Mouse (Mus musculus) bone marrow, adult 2 months (tissue): ENCODE measurements around the gene Cadm4. TPM values are rescaled to one million over a fixed set of nuclear protein-coding genes. Genes with fewer than 3 reads are reported as not detected.

Experiments
- H3K27ac ChIP-seq: fragments of 200-500 bp; 2 replicates; pipeline ENCODE4 v1.5.1; 2012; ENCODE audit warnings: low read depth, mild to moderate bottlenecking, control low read depth, inconsistent platforms, low read length; ENCODE audit not compliant: control insufficient read depth, poor library complexity, insufficient read depth
- H3K4me1 ChIP-seq: fragments of 200-500 bp; 2 replicates; pipeline ENCODE4 v1.6.1; 2011; ENCODE audit warnings: low read length; ENCODE audit not compliant: control insufficient read depth, insufficient read depth
- H3K4me3 ChIP-seq: fragments of 200-500 bp; replicated peaks from 2 replicates; pipeline ENCODE3; 2011; ENCODE audit warnings: mild to moderate bottlenecking, low read depth, low read length, control low read depth; ENCODE audit not compliant: control insufficient read depth
- CTCF ChIP-seq: fragments of 200-500 bp; IDR thresholded peaks from 2 replicates; pipeline ENCODE4 v1.5.1; 2011; ENCODE audit warnings: low read length, control low read depth; ENCODE audit not compliant: control insufficient read depth, insufficient read depth
- POLR2A ChIP-seq: fragments of 200-500 bp; IDR thresholded peaks from 2 replicates; pipeline ENCODE4 v1.6.1; 2011; ENCODE audit warnings: low read depth, mild to moderate bottlenecking, control low read depth, low read length, borderline replicate concordance; ENCODE audit not compliant: control insufficient read depth
- WGBS: fragments of 180-500 bp; shearing (Covaris S2); methylation state at CpG from one replicate; pipeline ENCODE4 v1.1.7; 2018; 5-methylcytosine and 5-hydroxymethylcytosine counted together
- polyA plus RNA-seq: library from polyadenylated mRNA; stranded (reverse); fragments of >200 nt; gene quantifications from 2 replicates; pipeline ENCODE4 v1.2.4, GENCODE M21; 2011; ENCODE audit warnings: low replicate concordance; ENCODE audit not compliant: missing spikeins, insufficient read depth, insufficient read length

Cadm4 gene
- polyA plus RNA-seq, 1 experiment, result 1.4 TPM

- 77% methylated on average over 7 of the region's 7 CpGs for WGBS
- Histone ChIP-seq H3K4me3 (no peak overlapping the region), H3K4me1 (peaks cover 34% of the 10 kb centered on the region), H3K27ac (no peak overlapping the region)
- TF ChIP-seq POLR2A (no peak), CTCF (peak; percentile 24; the same call in 1 of the 2 replicates)
These were observed 35.0 kb upstream of the Cadm4 start for GRCm38 (mm10) chr7:24446697-24447340.

GRCm38 (mm10) chr7:24448782-24449517 lies 32.9 kb upstream of the Cadm4 start:
- H3K4me3 ChIP-seq, result no peak overlapping the region
- H3K4me1 ChIP-seq, result peaks cover 31% of the 10 kb centered on the region
- peak overlapping the region; percentile 74 for H3K27ac ChIP-seq
- TF ChIP-seq CTCF, result no peak
- TF ChIP-seq POLR2A, result no peak
- 54% methylated on average over 14 of the region's 14 CpGs for WGBS

- WGBS, result 11% methylated on average over 9 of the region's 9 CpGs
- Histone ChIP-seq H3K27ac (peak overlapping the region; percentile 93), H3K4me3 (peak overlapping the region; percentile 46), H3K4me1 (peaks cover 29% of the 10 kb centered on the region)
- TF ChIP-seq POLR2A, result no peak
- no peak for TF ChIP-seq CTCF
These were observed 31.2 kb upstream of the Cadm4 start for GRCm38 (mm10) chr7:24450585-24451017.

GRCm38 (mm10) chr7:24451855-24452311 lies 29.9 kb upstream of the Cadm4 start, which contains the start of gene Irgc1:
TSS of gene Irgc1 (minus strand) at chr7:24452297.
- Histone ChIP-seq H3K4me1 (peaks cover 21% of the 10 kb centered on the region), H3K27ac (peak within 1 kb of the TSS; percentile 46), H3K4me3 (no peak within 1 kb of the TSS)
- TF ChIP-seq POLR2A, result no peak
- no peak for TF ChIP-seq CTCF
- 29% methylated on average over 9 of the region's 9 CpGs for WGBS

GRCm38 (mm10) chr7:24454199-24454598 lies 27.6 kb upstream of the Cadm4 start:
- no peak overlapping the region for H3K4me3 ChIP-seq
- 63% methylated on average over 2 of the region's 2 CpGs for WGBS
- H3K27ac ChIP-seq, result no peak overlapping the region
- peaks cover 19% of the 10 kb centered on the region for H3K4me1 ChIP-seq
- no peak for TF ChIP-seq POLR2A
- TF ChIP-seq CTCF, result no peak

- 73% methylated on average over 5 of the region's 5 CpGs for WGBS
- H3K4me1 ChIP-seq, result peaks cover 13% of the 10 kb centered on the region
- TF ChIP-seq CTCF, result no peak
- no peak for TF ChIP-seq POLR2A
These were observed 26.1 kb upstream of the Cadm4 start for GRCm38 (mm10) chr7:24455726-24456125.

GRCm38 (mm10) chr7:24457726-24458370 lies 24.0 kb upstream of the Cadm4 start:
- 5% methylated on average over 10 of the region's 10 CpGs for WGBS
- Histone ChIP-seq H3K4me3 (no peak overlapping the region), H3K27ac (peak overlapping the region; percentile 75), H3K4me1 (peaks cover 11% of the 10 kb centered on the region)
- no peak for TF ChIP-seq CTCF
- TF ChIP-seq POLR2A, result no peak

More at GRCm38 (mm10) chr7:24455726-24456125, 26.1 kb upstream of the Cadm4 start:
- no peak overlapping the region for H3K4me3 ChIP-seq
- no peak overlapping the region for H3K27ac ChIP-seq

GRCm38 (mm10) chr7:24459440-24459839 lies 22.4 kb upstream of the Cadm4 start:
- H3K27ac ChIP-seq, result peak overlapping the region; percentile 60

More at GRCm38 (mm10) chr7:24459440-24459839, 22.4 kb upstream of the Cadm4 start:
- TF ChIP-seq CTCF, result no peak
- TF ChIP-seq POLR2A, result no peak
- WGBS, result 55% methylated on average over 5 of the region's 5 CpGs
- H3K4me3 ChIP-seq, result no peak overlapping the region
- H3K4me1 ChIP-seq, result peaks cover 9% of the 10 kb centered on the region
